Mouse (Mus musculus) hindbrain, embryonic 15.5 days (tissue): ENCODE data around the gene Slc23a4. TPM values are rescaled to one million over a fixed set of nuclear protein-coding genes. Genes with fewer than 3 reads are reported as not detected.

Source experiments
- ATAC-seq: fragments of 200-750 bp; cut with Nextera tagmentation; 2 replicates; pipeline ENCODE4 v1.8.0; 2017; ENCODE audit warnings: low read depth, moderate number of reproducible peaks, moderate TSS enrichment; ENCODE audit not compliant: low FRiP score
- H3K27ac ChIP-seq: fragments of 300-500 bp; sonication (generic); replicated peaks from 2 replicates; pipeline ENCODE4 v1.5.1; 2015; ENCODE audit warnings: mild to moderate bottlenecking, inconsistent platforms
- H3K27me3 ChIP-seq: fragments of 300-500 bp; sonication (generic); 2 replicates; pipeline ENCODE4 v1.6.1; 2015; ENCODE audit warnings: control low read depth, inconsistent platforms
- H3K36me3 ChIP-seq: fragments of 300-500 bp; sonication (generic); 2 replicates; pipeline ENCODE4 v1.6.1; 2015; ENCODE audit warnings: control low read depth, inconsistent platforms
- H3K4me1 ChIP-seq: fragments of 300-500 bp; sonication (generic); replicated peaks from 2 replicates; pipeline ENCODE4 v1.6.1; 2015; ENCODE audit warnings: control low read depth, inconsistent platforms
- H3K4me2 ChIP-seq: fragments of 300-500 bp; sonication (generic); 2 replicates; pipeline ENCODE4 v1.6.1; 2015; ENCODE audit warnings: moderate library complexity, mild to moderate bottlenecking, inconsistent platforms
- H3K4me3 ChIP-seq: fragments of 300-500 bp; sonication (generic); 2 replicates; pipeline ENCODE4 v1.5.1; 2015; ENCODE audit warnings: mild to moderate bottlenecking, inconsistent platforms
- H3K9ac ChIP-seq: fragments of 300-500 bp; sonication (generic); 2 replicates; pipeline ENCODE4 v1.6.1; 2015; ENCODE audit warnings: inconsistent platforms
- H3K9me3 ChIP-seq: fragments of 300-500 bp; sonication (generic); 2 replicates; pipeline ENCODE4 v1.6.1; 2016; ENCODE audit warnings: control low read depth, inconsistent platforms
- WGBS: fragments of 180-500 bp; shearing (Covaris S2); methylation state at CpG from one replicate; pipeline ENCODE4 v1.1.7; 2015; 5-methylcytosine and 5-hydroxymethylcytosine counted together
- polyA plus RNA-seq: library from polyadenylated mRNA; unstranded; fragments of >200 nt; fragmentation: Nextera tagmentation; extraction: Ambion mirVana; gene quantifications from 2 replicates; pipeline ENCODE4 v1.2.1, GENCODE M21; 2015

The Slc23a4 gene
- polyA plus RNA-seq, 1 experiment from 2014 or later: 0.64 TPM

DNA sequence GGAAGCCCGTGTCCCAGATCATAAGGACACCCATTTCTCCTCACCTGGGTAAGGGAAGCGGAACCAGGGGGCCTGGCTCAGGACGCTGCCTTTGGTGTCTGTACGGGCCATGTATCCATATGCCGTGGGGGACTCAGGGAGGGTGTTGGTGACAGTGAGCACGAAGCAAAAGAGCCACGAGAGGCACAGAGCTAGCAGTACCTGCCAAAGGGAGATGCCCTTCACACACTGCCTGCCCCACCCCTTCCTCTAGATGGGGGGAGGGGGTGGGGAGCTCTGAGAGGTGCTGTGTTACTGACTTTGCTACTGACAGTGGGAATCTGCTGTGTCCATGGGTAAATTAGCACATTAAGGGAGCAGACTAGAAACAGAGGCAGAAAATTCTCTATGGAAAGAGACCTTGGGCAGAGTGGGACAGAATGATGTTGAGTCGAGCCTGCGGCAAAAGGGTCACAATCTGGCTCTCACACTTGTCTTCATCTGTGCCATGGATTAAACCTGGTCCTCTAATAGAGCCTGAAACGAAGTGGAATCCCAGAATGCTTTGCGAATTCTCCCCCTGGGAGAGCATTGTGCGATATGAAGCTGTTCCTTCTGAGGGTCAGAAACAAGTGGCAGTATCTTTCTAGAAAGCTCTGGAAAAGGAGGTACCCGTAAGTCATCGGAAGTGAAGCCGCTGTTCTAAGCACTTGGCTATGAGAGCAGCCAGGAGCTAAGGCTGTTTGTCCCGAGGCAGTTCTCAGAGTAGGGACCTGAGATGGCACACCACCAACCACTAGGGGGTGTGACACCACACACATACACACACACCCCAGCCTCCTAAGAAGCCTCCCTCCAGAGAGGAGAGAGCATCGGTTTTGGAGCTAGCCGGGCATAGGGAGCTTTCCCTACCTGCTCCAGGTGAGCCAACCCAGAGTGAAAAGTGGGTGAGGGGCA is 33.0 kb downstream of the Slc23a4 start:
- Histone ChIP-seq H3K4me3 (no peak overlapping the region), H3K36me3 (no peaks in the 10 kb centered on the region), H3K27me3 (no peaks in the 10 kb centered on the region), H3K9me3 (no peaks in the 10 kb centered on the region), H3K4me2 (peak overlapping the region; percentile 38), H3K9ac (no peak overlapping the region), H3K4me1 (peaks cover 9% of the 10 kb centered on the region), H3K27ac (no peak overlapping the region)
- WGBS: 52% methylated on average over 18 of the region's 18 CpGs
- ATAC-seq: peak; percentile 74

DNA sequence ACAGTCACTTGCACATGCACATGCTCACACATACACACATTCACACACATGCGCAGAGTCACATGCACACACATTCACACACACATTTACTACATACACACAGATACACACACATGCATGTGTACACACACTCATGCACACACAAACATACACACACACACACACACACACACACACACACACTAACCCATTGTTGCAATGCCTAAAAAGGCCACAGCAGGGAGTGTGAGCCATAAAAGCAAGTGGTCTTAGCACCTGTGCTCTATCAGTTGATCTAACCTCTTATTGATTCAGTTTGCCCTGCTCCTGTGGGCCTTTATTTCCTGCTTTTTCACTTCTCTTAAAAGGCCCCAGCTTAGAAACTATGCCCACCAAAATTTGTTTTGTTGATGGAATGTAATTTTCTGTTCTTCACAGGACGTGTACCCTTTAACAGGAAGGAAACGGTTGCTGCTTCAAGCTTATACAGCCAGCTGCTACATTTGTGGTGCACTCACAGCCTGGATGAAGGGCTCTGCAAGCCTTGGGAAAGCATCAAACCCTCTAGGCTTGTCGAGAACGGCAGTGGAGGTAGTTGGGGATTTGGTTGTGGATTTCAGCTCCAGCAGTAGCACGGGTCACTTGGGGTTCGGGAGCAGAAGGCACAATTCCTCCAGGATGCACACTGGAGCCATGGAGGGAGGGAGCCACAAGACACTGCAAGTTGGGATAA is 36.1 kb downstream of the Slc23a4 start:
- Histone ChIP-seq H3K27me3 (no peaks in the 10 kb centered on the region), H3K27ac (no peak overlapping the region), H3K9me3 (no peaks in the 10 kb centered on the region), H3K4me1 (peaks cover 9% of the 10 kb centered on the region), H3K4me3 (no peak overlapping the region), H3K4me2 (no peak overlapping the region), H3K9ac (no peak overlapping the region), H3K36me3 (no peaks in the 10 kb centered on the region)
- 75% methylated on average over 7 of the region's 7 CpGs for WGBS
- ATAC-seq: no peak

GRCm38 (mm10) chr6:34951518-34951917 is 36.7 kb downstream of the Slc23a4 start:
- Histone ChIP-seq H3K4me3 (no peak overlapping the region), H3K27ac (no peak overlapping the region), H3K9ac (no peak overlapping the region), H3K4me1 (peaks cover 9% of the 10 kb centered on the region), H3K36me3 (no peaks in the 10 kb centered on the region), H3K9me3 (no peaks in the 10 kb centered on the region), H3K27me3 (no peaks in the 10 kb centered on the region), H3K4me2 (no peak overlapping the region)
- 89% methylated on average over 7 of the region's 7 CpGs for WGBS
- no peak for ATAC-seq

DNA sequence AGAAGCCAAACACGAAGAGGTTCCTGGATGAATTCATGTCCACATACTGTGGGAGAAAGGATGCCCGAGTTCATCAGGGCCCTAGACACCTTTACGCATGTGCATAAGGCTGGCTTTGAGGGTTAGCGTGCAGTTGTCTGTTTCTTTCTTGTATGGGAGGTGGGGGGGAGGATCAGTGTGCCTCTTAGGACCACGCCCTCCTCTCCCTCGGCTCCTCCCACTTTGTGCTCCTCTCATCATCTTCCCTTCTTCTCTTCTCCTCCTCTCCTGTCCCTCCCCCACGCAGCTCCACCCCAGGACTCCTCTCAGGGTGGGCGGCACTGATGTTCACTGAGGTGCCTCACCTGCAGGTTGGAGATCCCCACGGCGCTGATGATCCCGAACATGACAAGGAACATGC is 39.7 kb downstream of the Slc23a4 start:
- Histone ChIP-seq H3K27ac (no peak overlapping the region), H3K4me2 (peak overlapping the region; percentile 48), H3K4me3 (peak overlapping the region; percentile 21), H3K4me1 (no peaks in the 10 kb centered on the region), H3K36me3 (no peaks in the 10 kb centered on the region), H3K27me3 (no peaks in the 10 kb centered on the region), H3K9ac (no peak overlapping the region), H3K9me3 (no peaks in the 10 kb centered on the region)
- WGBS: 18% methylated on average over 11 of the region's 11 CpGs
- ATAC-seq: peak; percentile 61; the same call in 1 of the 2 replicates

DNA sequence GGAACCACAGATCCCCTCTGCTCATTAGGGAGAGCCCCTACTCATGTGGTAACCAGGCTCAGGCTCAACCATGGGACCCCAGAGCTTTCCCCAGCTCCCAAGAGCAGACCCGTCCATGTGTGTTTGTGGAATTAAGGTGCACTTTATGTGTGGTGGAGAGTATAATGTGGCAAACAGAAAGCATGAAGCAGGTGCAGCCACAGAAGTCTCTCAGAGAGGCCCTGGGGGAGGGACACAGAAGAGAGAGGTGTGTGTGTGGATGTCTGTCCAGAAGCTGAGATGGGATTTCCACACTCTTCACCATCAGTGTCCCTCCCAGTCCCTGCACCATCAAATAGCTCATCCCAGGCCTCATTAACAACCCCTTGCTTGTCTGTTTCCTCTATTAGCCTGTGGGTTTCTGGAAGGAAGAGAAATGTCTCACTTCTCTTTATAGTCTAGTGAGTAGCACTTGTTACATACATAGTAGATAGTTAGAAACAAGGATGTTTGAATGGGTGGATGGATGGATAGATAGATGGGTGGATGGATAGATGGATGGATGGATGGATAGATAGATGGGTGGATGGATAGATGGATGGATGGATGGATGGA is 41.6 kb downstream of the Slc23a4 start:
- no peaks in the 10 kb centered on the region for H3K9me3 ChIP-seq
- no peak overlapping the region for H3K4me2 ChIP-seq
- H3K36me3 ChIP-seq: no peaks in the 10 kb centered on the region
- H3K4me3 ChIP-seq: no peak overlapping the region
- H3K27me3 ChIP-seq: no peaks in the 10 kb centered on the region
- H3K4me1 ChIP-seq: no peaks in the 10 kb centered on the region
- 90% methylated on average over 1 of the region's 1 CpGs for WGBS
- no peak for ATAC-seq
- H3K9ac ChIP-seq: no peak overlapping the region
- no peak overlapping the region for H3K27ac ChIP-seq

- Histone ChIP-seq H3K36me3 (no peaks in the 10 kb centered on the region), H3K27ac (no peak overlapping the region), H3K4me1 (no peaks in the 10 kb centered on the region), H3K9ac (no peak overlapping the region), H3K27me3 (no peaks in the 10 kb centered on the region), H3K4me2 (no peak overlapping the region), H3K9me3 (no peaks in the 10 kb centered on the region), H3K4me3 (no peak overlapping the region)
- ATAC-seq: no peak
- WGBS: 83% methylated on average over 5 of the region's 5 CpGs
Observed at GRCm38 (mm10) chr6:34943499-34943898, 44.7 kb downstream of the Slc23a4 start.

DNA sequence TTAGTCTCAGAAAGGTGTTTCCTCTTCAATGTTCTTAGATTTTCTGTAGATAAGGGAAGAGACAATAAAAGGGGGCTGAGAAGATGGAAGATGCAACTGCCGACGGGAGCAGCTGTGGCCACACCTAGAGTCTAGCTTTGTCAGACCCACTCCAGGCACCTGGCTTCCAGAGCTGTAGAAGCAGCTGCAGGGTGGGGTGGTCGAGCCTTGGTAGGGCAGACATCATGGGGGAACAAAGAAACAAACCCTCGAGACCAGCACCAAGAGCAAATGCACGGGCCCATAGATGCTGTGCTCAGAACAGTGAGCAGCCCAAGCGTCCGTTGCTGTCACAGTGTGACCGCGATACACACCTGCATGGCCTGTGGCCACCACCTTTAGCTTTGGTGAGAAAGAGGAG is 45.8 kb downstream of the Slc23a4 start:
- WGBS: 92% methylated on average over 9 of the region's 9 CpGs
- H3K27me3 ChIP-seq: no peaks in the 10 kb centered on the region
- H3K36me3 ChIP-seq: no peaks in the 10 kb centered on the region
- no peak overlapping the region for H3K27ac ChIP-seq
- H3K4me1 ChIP-seq: no peaks in the 10 kb centered on the region
- H3K9me3 ChIP-seq: no peaks in the 10 kb centered on the region
- H3K4me2 ChIP-seq: no peak overlapping the region
- H3K4me3 ChIP-seq: no peak overlapping the region
- no peak overlapping the region for H3K9ac ChIP-seq
- ATAC-seq: no peak

GRCm38 (mm10) chr6:34941496-34941895 is 46.7 kb downstream of the Slc23a4 start:
- no peaks in the 10 kb centered on the region for H3K9me3 ChIP-seq
- no peak overlapping the region for H3K4me2 ChIP-seq
- no peaks in the 10 kb centered on the region for H3K36me3 ChIP-seq
- H3K27ac ChIP-seq: no peak overlapping the region
- H3K27me3 ChIP-seq: no peaks in the 10 kb centered on the region
- WGBS: 70% methylated on average over 2 of the region's 2 CpGs
- ATAC-seq: no peak
- no peaks in the 10 kb centered on the region for H3K4me1 ChIP-seq
- H3K9ac ChIP-seq: no peak overlapping the region
- H3K4me3 ChIP-seq: no peak overlapping the region

GRCm38 (mm10) chr6:34939451-34939850 is 48.8 kb downstream of the Slc23a4 start:
- Histone ChIP-seq H3K4me1 (no peaks in the 10 kb centered on the region), H3K36me3 (no peaks in the 10 kb centered on the region), H3K9me3 (no peaks in the 10 kb centered on the region), H3K9ac (no peak overlapping the region), H3K27ac (no peak overlapping the region), H3K27me3 (no peaks in the 10 kb centered on the region), H3K4me2 (no peak overlapping the region), H3K4me3 (no peak overlapping the region)
- 90% methylated on average over 8 of the region's 8 CpGs for whole genome bisulfite sequencing
- no peak for ATAC-seq

GRCm38 (mm10) chr6:34938929-34939325 is 49.3 kb downstream of the Slc23a4 start:
- H3K4me2 ChIP-seq: no peak overlapping the region
- H3K4me3 ChIP-seq: no peak overlapping the region
- no peaks in the 10 kb centered on the region for H3K27me3 ChIP-seq
- ATAC-seq: no peak
- H3K9me3 ChIP-seq: no peaks in the 10 kb centered on the region
- H3K27ac ChIP-seq: no peak overlapping the region
- H3K9ac ChIP-seq: no peak overlapping the region
- H3K4me1 ChIP-seq: no peaks in the 10 kb centered on the region
- WGBS: 57% methylated on average over 4 of the region's 4 CpGs
- no peaks in the 10 kb centered on the region for H3K36me3 ChIP-seq

GRCm38 (mm10) chr6:34938280-34938928 is 49.8 kb downstream of the Slc23a4 start:
- no peak for ATAC-seq
- H3K4me2 ChIP-seq: no peak overlapping the region
- 74% methylated on average over 7 of the region's 7 CpGs for WGBS
- no peak overlapping the region for H3K27ac ChIP-seq
- no peaks in the 10 kb centered on the region for H3K27me3 ChIP-seq
- H3K36me3 ChIP-seq: no peaks in the 10 kb centered on the region
- H3K4me1 ChIP-seq: no peaks in the 10 kb centered on the region
- H3K4me3 ChIP-seq: no peak overlapping the region
- H3K9me3 ChIP-seq: no peaks in the 10 kb centered on the region
- no peak overlapping the region for H3K9ac ChIP-seq

- ATAC-seq: no peak
- WGBS: 71% methylated on average over 5 of the region's 5 CpGs
- H3K9ac ChIP-seq: no peak overlapping the region
Observed at GRCm38 (mm10) chr6:34936743-34937142, 51.5 kb downstream of the Slc23a4 start.

More at GRCm38 (mm10) chr6:34936743-34937142, 51.5 kb downstream of the Slc23a4 start:
- H3K27ac ChIP-seq: no peak overlapping the region
- no peaks in the 10 kb centered on the region for H3K36me3 ChIP-seq
- H3K27me3 ChIP-seq: no peaks in the 10 kb centered on the region
- no peaks in the 10 kb centered on the region for H3K4me1 ChIP-seq
- no peaks in the 10 kb centered on the region for H3K9me3 ChIP-seq
- H3K4me2 ChIP-seq: no peak overlapping the region
- H3K4me3 ChIP-seq: no peak overlapping the region
